ENCODE assay signal across 15 mouse cellular contexts in genomic region chr2:164994659-164995428, GRCm38 (mm10). TPM values are rescaled to one million over a fixed set of nuclear protein-coding genes. Genes with fewer than 3 reads are reported as not detected.
DNase-seq lines count a peak whose midpoint lies in the region; TF ChIP-seq lines count a peak whose summit lies in the region.
"Had no signal": no experiment of that assay in that cellular context is flagged by ENCODE, and none has a peak within 500 bp of the region (broad histone marks: within the 10 kb centered on the region; RNA-seq: fewer than 3 reads in every experiment).

No protein-coding gene starts in this region.

- H3K27ac ChIP-seq in cortical plate, adult 2 months (ENCODE audit: insufficient read depth, low read length), result peak overlapping the region; percentile 54
- H3K27ac ChIP-seq: heart, embryonic 13.5 days; midbrain, embryonic 12.5 days had no signal

- peak; percentile 79 to 80 for DNase-seq in frontal cortex, adult 2 months (ENCODE audit: extremely low spot score in 1 of 2, low spot score in 1 of 2)
- no peak for DNase-seq in frontal cortex, postnatal 14 days (ENCODE audit: low spot score in 2 of 2)
- peak; percentile 64 to 76 for DNase-seq in left cerebral cortex, adult 18-20 months (ENCODE audit: low spot score in 2 of 2)
- no peak for DNase-seq in left cerebral cortex, postnatal 10 days (ENCODE audit: extremely low spot score in 1 of 2, low spot score in 2 of 2)
- peak; percentile 60 to 84 for DNase-seq in right cerebral cortex, postnatal 36 days (ENCODE audit: low spot score in 2 of 2)
- no peak for DNase-seq in lung, adult 18-20 months
- DNase-seq: adrenal gland, postnatal 10 days; heart, postnatal 4 days; liver; lung, adult 2 months; lung, postnatal 4 days; thymus, adult 2 months had no signal

- no peak for TF ChIP-seq CTCF in cortical plate, adult 2 months (IDR thresholded peaks at IDR 0.05; ENCODE audit: extremely low read depth, insufficient read depth, low read length)

- H3K4me3 ChIP-seq in cortical plate, adult 2 months (ENCODE audit: insufficient read depth, low read length), result no peak overlapping the region
- H3K4me3 ChIP-seq: heart, embryonic 13.5 days; midbrain, embryonic 12.5 days had no signal

- peaks cover 2% of the 10 kb centered on the region for H3K4me1 ChIP-seq in cortical plate, adult 2 months (ENCODE audit: control insufficient read depth, insufficient read depth, low read length)

- no peak for TF ChIP-seq POLR2A in cortical plate, adult 2 months (IDR thresholded peaks at IDR 0.05; ENCODE audit: extremely low read depth, insufficient read depth, low read length)

- intact Hi-C loops in left cerebral cortex, postnatal 10 days (cut with DNase I), result no loop called here

RNA-seq across cellular contexts. Expression of gene Slc12a5, which starts 34.2 kb away (rescaled TPM):
- 345 and 356 TPM in 2 replicates for polyA plus RNA-seq in frontal cortex, adult 2 months (2012; rRNA removed)
- total RNA-seq in left cerebral cortex, adult 18-20 months (2021), result 100 to 1,000 TPM; 538 to 565 TPM
- total RNA-seq in left cerebral cortex, postnatal 10 days (2021), result 100 to 1,000 TPM; 350 to 355 TPM
- 396 and 421 TPM in 2 replicates for polyA plus RNA-seq in cortical plate, adult 2 months (2012; rRNA removed)

RNA-seq across cellular contexts. Expression of gene Ncoa5, which starts 39.8 kb away (rescaled TPM):
- 57.4 and 67.1 TPM in 2 replicates for polyA plus RNA-seq in frontal cortex, adult 2 months (2012; rRNA removed)
- 10 to 100 TPM; 53.4 to 56.8 TPM for total RNA-seq in left cerebral cortex, adult 18-20 months (2021)
- 10 to 100 TPM; 61.1 to 61.2 TPM for total RNA-seq in left cerebral cortex, postnatal 10 days (2021)
- polyA plus RNA-seq in cortical plate, adult 2 months (2012; rRNA removed), result 48.0 and 53.1 TPM in 2 replicates

RNA-seq across cellular contexts. Expression of gene Mmp9, which starts 54.3 kb away (rescaled TPM):
- polyA plus RNA-seq in frontal cortex, adult 2 months (2012; rRNA removed), result 1.2 and 1.3 TPM in 2 replicates
- total RNA-seq in left cerebral cortex, adult 18-20 months (2021), result 1 to 10 TPM; 2.0 to 2.1 TPM
- 1 to 10 TPM; 2.9 to 3.4 TPM for total RNA-seq in left cerebral cortex, postnatal 10 days (2021)
- 1.1 and 1.5 TPM in 2 replicates for polyA plus RNA-seq in cortical plate, adult 2 months (2012; rRNA removed)

Comparison
In these comparisons a context has a peak if more than half of its experiments do, and no peak if none do; other contexts are left out.
1. DNase-seq: peak in frontal cortex, adult 2 months (2 of 2), left cerebral cortex, adult 18-20 months (2 of 2) and right cerebral cortex, postnatal 36 days (2 of 2); none in frontal cortex, postnatal 14 days (0 of 2), left cerebral cortex, postnatal 10 days (0 of 2) and lung, adult 18-20 months (0 of 2).